23 mouse cellular contexts compared by ENCODE assay signal in the genomic region with DNA sequence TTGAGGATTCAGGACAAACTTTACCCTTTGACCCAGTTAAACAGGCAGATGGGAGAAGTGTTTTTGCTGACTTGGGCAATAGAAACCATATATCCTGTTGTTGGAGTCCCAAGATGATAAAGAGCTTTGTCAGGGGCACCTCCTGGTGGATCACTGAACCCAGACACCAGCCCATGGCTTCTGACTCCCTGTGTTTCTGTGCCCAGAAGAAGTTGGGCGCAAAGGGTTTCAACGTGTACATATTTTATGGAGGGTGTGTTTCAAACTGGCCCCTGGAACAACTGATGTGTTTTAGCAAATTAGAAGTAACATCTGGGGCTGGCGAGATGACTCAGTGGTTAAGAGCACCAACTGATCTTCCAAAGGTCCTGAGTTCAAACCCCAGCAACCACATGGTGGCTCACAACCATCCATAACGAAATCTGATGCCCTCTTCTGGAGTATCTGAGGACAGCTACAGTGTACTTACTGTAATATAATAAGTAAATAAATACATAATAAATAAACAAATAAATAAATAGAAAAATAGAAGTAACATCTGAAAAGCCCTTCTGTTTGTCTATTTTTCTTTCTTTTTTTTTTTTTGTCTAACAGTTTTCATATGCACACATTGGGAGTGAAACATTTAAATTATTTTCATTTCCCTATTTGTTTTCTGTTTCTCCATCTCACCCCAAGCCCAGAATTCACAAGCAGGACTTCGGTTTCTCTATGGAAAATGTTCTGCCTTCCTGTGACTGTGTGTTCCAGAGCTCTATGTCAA. TPM values are rescaled to one million over a fixed set of nuclear protein-coding genes. Genes with fewer than 3 reads are reported as not detected.
DNase-seq lines count a peak whose midpoint lies in the region; ATAC-seq and TF ChIP-seq lines count a peak whose summit lies in the region.
"Had no signal": no experiment of that assay in that cellular context is flagged by ENCODE, and none has a peak within 500 bp of the region (broad histone marks: within the 10 kb centered on the region; RNA-seq: fewer than 3 reads in every experiment).

No protein-coding gene starts in this region.

- H3K4me2 ChIP-seq in liver, embryonic 12.5 days: peak overlapping the region; percentile 80; the same call in 1 of the 2 replicates

- peak overlapping the region; percentile 10 for H3K4me3 ChIP-seq in testis, adult 2 months (ENCODE audit: control insufficient read depth, low read depth, low read length)
- H3K4me3 ChIP-seq in liver, embryonic 12.5 days: no peak overlapping the region

- no peak for TF ChIP-seq CTCF in testis, adult 2 months (IDR thresholded peaks at IDR 0.05; ENCODE audit: control insufficient read depth, insufficient read depth, insufficient replicate concordance, low read depth, low read length)

- peak; percentile 13 for DNase-seq in kidney, adult 9 months
- no peak for DNase-seq in kidney, adult 18-20 months
- DNase-seq in testis, postnatal 14 days (ENCODE audit: low spot score): no peak
- no peak for DNase-seq in layer of hippocampus, adult 11-12 months (ENCODE audit: low spot score)
- no peak for DNase-seq in left cerebral cortex, adult 11 months (ENCODE audit: low spot score)
- no peak for DNase-seq in cerebellum, postnatal 10 days
- DNase-seq: adrenal gland, postnatal 25 days; cerebellum, adult 11-12 months; cerebellum, postnatal 25 days; forebrain, postnatal 0 days; heart, postnatal 10 days; kidney, adult 8-10 months; kidney, postnatal 4 days; lung, adult 18-20 months; lung, postnatal 36 days; midbrain, embryonic 14.5 days; right cerebral cortex, postnatal 4 days; thymus, postnatal 36 days had no signal

- peaks cover 31% of the 10 kb centered on the region for H3K4me1 ChIP-seq in testis, adult 2 months (ENCODE audit: control insufficient read depth, insufficient read depth, low read length)
- H3K4me1 ChIP-seq in liver, embryonic 12.5 days: peaks cover 44% of the 10 kb centered on the region

- TF ChIP-seq POLR2A in testis, adult 2 months (IDR thresholded peaks at IDR 0.05; ENCODE audit: control insufficient read depth, low read depth, low read length): no peak

- no peak for ATAC-seq in liver, embryonic 12.5 days

- no peaks in the 10 kb centered on the region; the same call in 1 of the 2 replicates for H3K36me3 ChIP-seq in testis, adult 2 months (ENCODE audit: control insufficient read depth, insufficient read depth, low read length)
- no peaks in the 10 kb centered on the region for H3K36me3 ChIP-seq in liver, embryonic 12.5 days
- H3K36me3 ChIP-seq: embryonic facial prominence, embryonic 15.5 days; limb, embryonic 12.5 days had no signal

- no peak overlapping the region for H3K27ac ChIP-seq in testis, adult 2 months (ENCODE audit: control insufficient read depth, insufficient read depth, low read depth, low read length)
- H3K27ac ChIP-seq in liver, embryonic 12.5 days: no peak overlapping the region
- H3K27ac ChIP-seq: embryonic facial prominence, embryonic 15.5 days; limb, embryonic 12.5 days; stomach, postnatal 0 days had no signal

- no peaks in the 10 kb centered on the region for H3K9me3 ChIP-seq in liver, embryonic 12.5 days (replicated peaks)
- H3K9me3 ChIP-seq: embryonic facial prominence, embryonic 15.5 days; limb, embryonic 12.5 days had no signal

- no peak overlapping the region for H3K9ac ChIP-seq in liver, embryonic 12.5 days
- H3K9ac ChIP-seq: embryonic facial prominence, embryonic 15.5 days; forebrain, postnatal 0 days; limb, embryonic 12.5 days had no signal

- H3K27me3 ChIP-seq in testis, adult 2 months (ENCODE audit: control insufficient read depth, insufficient read depth, low read length): no peaks in the 10 kb centered on the region
- H3K27me3 ChIP-seq in liver, embryonic 12.5 days (replicated peaks): peaks cover 12% of the 10 kb centered on the region; the same call in 1 of the 2 replicates
- H3K27me3 ChIP-seq: embryonic facial prominence, embryonic 15.5 days had no signal

- WGBS in liver, embryonic 12.5 days (ENCODE audit: insufficient replicate concordance): 63% methylated on average over 5 of the region's 5 CpGs

RNA-seq across cellular contexts. Expression of gene Mok, which starts 1.2 kb away (rescaled TPM):
- 96.9 and 102 TPM in 2 replicates for polyA plus RNA-seq in testis, adult 2 months (2012; rRNA removed)
- 0.51 and 0.63 TPM in 2 replicates for polyA plus RNA-seq in liver, embryonic 12.5 days (2016; fragmentation: Nextera tagmentation; extraction: Ambion mirVana)

RNA-seq across cellular contexts. Expression of gene Zfp839, which starts 8.1 kb away (rescaled TPM):
- 5.3 and 6.1 TPM in 2 replicates for polyA plus RNA-seq in testis, adult 2 months (2012; rRNA removed)
- 3.2 and 4.0 TPM in 2 replicates for polyA plus RNA-seq in liver, embryonic 12.5 days (2016; fragmentation: Nextera tagmentation; extraction: Ambion mirVana)

RNA-seq across cellular contexts. Expression of gene Cinp, which starts 47.0 kb away (rescaled TPM):
- polyA plus RNA-seq in testis, adult 2 months (2012; rRNA removed): 13.4 and 13.6 TPM in 2 replicates
- polyA plus RNA-seq in liver, embryonic 12.5 days (2016; fragmentation: Nextera tagmentation; extraction: Ambion mirVana): 99.0 and 103 TPM in 2 replicates

RNA-seq across cellular contexts. Expression of gene Tecpr2, which starts 47.2 kb away (rescaled TPM):
- polyA plus RNA-seq in testis, adult 2 months (2012; rRNA removed): 7.1 and 7.4 TPM in 2 replicates
- 3.4 and 3.6 TPM in 2 replicates for polyA plus RNA-seq in liver, embryonic 12.5 days (2016; fragmentation: Nextera tagmentation; extraction: Ambion mirVana)

Comparison
In these comparisons a context has a peak if more than half of its experiments do, and no peak if none do; other contexts are left out.
1. RNA of gene Mok, which starts 1.2 kb away (polyA plus RNA-seq): 96.9 to 102 TPM in testis, adult 2 months; 0.51 to 0.63 TPM in liver, embryonic 12.5 days; every median in the first group is over 10 times any median in the second.